Mouse (Mus musculus) heart, adult 2 months (tissue): ENCODE data around the gene Slc22a21. TPM values are rescaled to one million over a fixed set of nuclear protein-coding genes. Genes with fewer than 3 reads are reported as not detected.
A peak's percentile ranks its signal among the peaks of the same experiment; 100 is the strongest.
"Not testable (repeated sequence)": the region's sequence is repeated elsewhere in the genome, so short reads cannot be mapped to it uniquely, and the experiment has no call there.

Experiments
- DNase-seq, 2 experiments: peaks; one replicate each; pipeline ENCODE4 v3.0.0; 2021
- H3K27ac ChIP-seq: fragments of 200-600 bp; 2 replicates; pipeline ENCODE4 v1.8.1; 2022
- H3K27me3 ChIP-seq: fragments of 200-500 bp; 2 replicates; pipeline ENCODE4 v1.6.1; 2012; ENCODE audit warnings: mild to moderate bottlenecking, low read length, inconsistent platforms, mixed read lengths; ENCODE audit not compliant: control insufficient read depth, insufficient read depth
- H3K36me3 ChIP-seq: fragments of 200-500 bp; 2 replicates; pipeline ENCODE4 v1.6.1; 2012; ENCODE audit warnings: low read length, inconsistent platforms; ENCODE audit not compliant: control insufficient read depth, insufficient read depth
- H3K4me1 ChIP-seq: fragments of 200-500 bp; 2 replicates; pipeline ENCODE4 v1.6.1; 2011; ENCODE audit warnings: low read length; ENCODE audit not compliant: control insufficient read depth, insufficient read depth
- H3K4me3 ChIP-seq: fragments of 200-600 bp; 2 replicates; pipeline ENCODE4 v1.8.1; 2022
- H3K79me2 ChIP-seq: fragments of 200-500 bp; replicated peaks from 2 replicates; pipeline ENCODE4 v1.6.1; 2012; ENCODE audit warnings: mild to moderate bottlenecking, inconsistent platforms, low read length, moderate library complexity, mixed read lengths; ENCODE audit not compliant: control insufficient read depth, insufficient read depth
- H3K9ac ChIP-seq: fragments of 200-500 bp; 2 replicates; pipeline ENCODE4 v1.6.1; 2012; ENCODE audit warnings: low read depth, mild to moderate bottlenecking, control low read depth, inconsistent platforms, low read length, mixed read lengths
- CTCF ChIP-seq: fragments of 200-600 bp; IDR thresholded peaks from 2 replicates; pipeline ENCODE4 v1.8.1; 2022; ENCODE audit warnings: antibody characterized with exemption, mild to moderate bottlenecking, moderate library complexity
- EP300 ChIP-seq: fragments of 200-500 bp; IDR thresholded peaks from 2 replicates; pipeline ENCODE4 v1.6.1; 2011; ENCODE audit warnings: low read depth, low read length, control low read depth; ENCODE audit not compliant: insufficient read depth
- POLR2A ChIP-seq: fragments of 200-500 bp; IDR thresholded peaks from 2 replicates; pipeline ENCODE4 v1.6.1; 2011; ENCODE audit warnings: mild to moderate bottlenecking, low read depth, low read length, control low read depth; ENCODE audit not compliant: insufficient read depth
- WGBS: fragments of 180-500 bp; shearing (Covaris S2); methylation state at CpG from one replicate; pipeline ENCODE4 v1.1.7; 2018; 5-methylcytosine and 5-hydroxymethylcytosine counted together
- intact Hi-C: fragments of 180-260 bp; cut with DNase I; formaldehyde crosslinking; loops from one replicate; pipeline ENCODE4 v1.15.1; 2025
- polyA plus RNA-seq: library from polyadenylated mRNA; depleted of rRNA; stranded (reverse); fragments of >200 nt; gene quantifications from 2 replicates; pipeline ENCODE4 v1.2.3, GENCODE M21; 2012
- total RNA-seq, 2 experiments: library from RNA; stranded (reverse); gene quantifications; 2 replicates each; pipeline ENCODE4 v1.2.3; 2021

Slc22a21 gene
- total and polyA plus RNA-seq, 3 experiments, result 0.61 to 1.5 (median 1.3) TPM

GRCm38 (mm10) chr11:53981396-53981795, 1.3 kb upstream of the Slc22a21 start:
- TF ChIP-seq CTCF, result no peak
- TF ChIP-seq POLR2A, result no peak
- DNase-seq, result no peak
- no peaks in the 10 kb centered on the region for H3K36me3 ChIP-seq
- intact Hi-C loops, result no loop called here
- 91% methylated on average over 4 of the region's 4 CpGs for WGBS
- no peak overlapping the region for H3K4me3 ChIP-seq
- H3K27ac ChIP-seq, result no peak overlapping the region
- no peak overlapping the region for H3K9ac ChIP-seq
- H3K79me2 ChIP-seq, result no peaks in the 10 kb centered on the region
- H3K4me1 ChIP-seq, result peaks cover 1% of the 10 kb centered on the region
- no peaks in the 10 kb centered on the region for H3K27me3 ChIP-seq

- 0 out of 2 replicates have a peak overlapping the region, but pooled peaks have one; percentile 30 for H3K27ac ChIP-seq
- peak overlapping the region; percentile 64 for H3K4me3 ChIP-seq
- intact Hi-C loops, H3K27me3 ChIP-seq, H3K79me2 ChIP-seq, DNase-seq, H3K4me1 ChIP-seq, H3K36me3 ChIP-seq: not testable (repeated sequence)
- H3K9ac ChIP-seq, result peak overlapping the region; percentile 68
- under 1% methylated on average over 23 of the region's 23 CpGs for WGBS
Measured at GRCm38 (mm10) chr11:53979456-53979787, 710 bp downstream of the Slc22a21 start.

- Histone ChIP-seq H3K27me3 (no peaks in the 10 kb centered on the region), H3K4me3 (no peak overlapping the region), H3K79me2 (no peaks in the 10 kb centered on the region), H3K9ac (no peak overlapping the region), H3K36me3 (no peaks in the 10 kb centered on the region), H3K4me1 (peaks cover 1% of the 10 kb centered on the region), H3K27ac (no peak overlapping the region)
- no peak for DNase-seq
- intact Hi-C loops, result no loop called here
- TF ChIP-seq CTCF, result peak; percentile 44
- no peak for TF ChIP-seq EP300
- WGBS, result 67% methylated on average over 3 of the region's 3 CpGs
Measured at GRCm38 (mm10) chr11:53977672-53978071, 2.5 kb downstream of the Slc22a21 start.

DNA sequence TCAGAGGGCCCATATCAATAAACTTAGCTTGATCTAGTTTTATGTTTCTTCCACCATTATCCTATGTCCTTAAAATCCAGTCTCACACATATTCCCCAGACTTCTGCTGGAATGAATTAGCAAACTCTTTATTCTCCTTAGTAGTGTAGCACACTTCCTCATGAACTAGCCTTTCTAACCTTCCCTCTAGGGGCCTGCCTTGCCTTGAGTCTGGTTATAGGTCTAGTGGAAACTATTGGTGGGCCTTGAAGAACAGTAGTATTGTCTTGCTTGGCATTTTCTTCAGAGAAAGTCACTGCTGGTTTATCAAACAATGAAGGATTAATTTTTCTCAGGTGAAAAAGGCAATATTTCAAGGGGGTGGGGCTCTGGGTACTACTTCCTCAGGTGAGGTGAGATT, 4.6 kb downstream of the Slc22a21 start:
- H3K4me1 ChIP-seq, result peaks cover 1% of the 10 kb centered on the region
- H3K4me3 ChIP-seq, result no peak overlapping the region
- no peak overlapping the region for H3K27ac ChIP-seq
- TF ChIP-seq CTCF (no peak), EP300 (no peak), POLR2A (no peak)
- no peak for DNase-seq
- H3K36me3 ChIP-seq, result no peaks in the 10 kb centered on the region
- H3K79me2 ChIP-seq, result no peaks in the 10 kb centered on the region
- no peak overlapping the region for H3K9ac ChIP-seq
- intact Hi-C loops, result no loop called here
- H3K27me3 ChIP-seq, result no peaks in the 10 kb centered on the region

GRCm38 (mm10) chr11:53958984-53959383, 21.1 kb downstream of the Slc22a21 start:
- TF ChIP-seq CTCF (peak; percentile 39), POLR2A (no peak), EP300 (no peak)
- intact Hi-C loops, result loop anchor here (10.0 kb wide), 1 partner anchor 224 kb away; no protein-coding TSS in a partner anchor
- Histone ChIP-seq H3K27me3 (no peaks in the 10 kb centered on the region), H3K9ac (no peak overlapping the region), H3K27ac (no peak overlapping the region), H3K79me2 (no peaks in the 10 kb centered on the region), H3K4me1 (no peaks in the 10 kb centered on the region), H3K36me3 (no peaks in the 10 kb centered on the region), H3K4me3 (no peak overlapping the region)
- WGBS, result 62% methylated on average over 3 of the region's 3 CpGs
- DNase-seq, result no peak

- not testable (repeated sequence) for H3K27ac ChIP-seq, H3K36me3 ChIP-seq, H3K79me2 ChIP-seq, H3K9ac ChIP-seq, H3K27me3 ChIP-seq, H3K4me1 ChIP-seq, H3K4me3 ChIP-seq
- WGBS, result 53% methylated on average over 4 of the region's 4 CpGs
- TF ChIP-seq CTCF, result peak; percentile 30
- DNase-seq, result peak; percentile 14 to 23
- intact Hi-C loops, result loop anchor here (10.0 kb wide), 1 partner anchor 223 kb away; no protein-coding TSS in a partner anchor
Measured at GRCm38 (mm10) chr11:53958176-53958575, 22.0 kb downstream of the Slc22a21 start.

- 61% methylated on average over 1 of the region's 1 CpGs for WGBS
- Histone ChIP-seq H3K4me3 (no peak overlapping the region), H3K36me3 (no peaks in the 10 kb centered on the region), H3K27ac (no peak overlapping the region), H3K79me2 (no peaks in the 10 kb centered on the region), H3K4me1 (no peaks in the 10 kb centered on the region), H3K9ac (no peak overlapping the region), H3K27me3 (no peaks in the 10 kb centered on the region)
- no peak for TF ChIP-seq POLR2A
- no peak for TF ChIP-seq EP300
- TF ChIP-seq CTCF, result no peak
- DNase-seq, result no peak
- intact Hi-C loops, result loop anchor here (10.0 kb wide), 1 partner anchor 222 kb away; no protein-coding TSS in a partner anchor
Measured at GRCm38 (mm10) chr11:53956636-53957035, 23.5 kb downstream of the Slc22a21 start.
